Mouse (Mus musculus) megakaryocyte, embryonic 14.5 days (primary cell): Measurements from ENCODE around the gene Gm9195.

ENCODE experiments used
- FLI1 ChIP-seq: IDR thresholded peaks from 2 replicates; pipeline ENCODE4 v1.6.1; 2012; ENCODE audit warnings: low read length, inconsistent platforms, mixed read lengths
- GATA1 ChIP-seq: IDR thresholded peaks from 3 replicates; pipeline ENCODE4 v1.6.1; 2012; ENCODE audit warnings: mixed read lengths, low read length, inconsistent platforms, borderline replicate concordance

GRCm38 (mm10) chr14:72440929-72441328, 50.7 kb downstream of the Gm9195 start:
- TF ChIP-seq GATA1 (no peak), FLI1 (no peak)
